Mouse (Mus musculus): ENCODE data around the gene Vps26c.

- TF ChIP-seq SIN3A (IDR thresholded peaks at IDR 0.05; ENCODE audit: low read length) (no peak), ZC3H11A (IDR thresholded peaks at IDR 0.05; ENCODE audit: low read depth, low read length) (no peak), USF2 (conservative IDR thresholded peaks at IDR 0.05; ENCODE audit: low read depth, low read length) (no peak), POLR2A (IDR thresholded peaks at IDR 0.05; ENCODE audit: low read depth, low read length) (no peak), CHD1 (IDR thresholded peaks at IDR 0.05; ENCODE audit: low read depth, low read length) (no peak), EP300 (IDR thresholded peaks at IDR 0.05; ENCODE audit: low read length) (peak; percentile 22; the same call in 1 of the 2 replicates), MAFK (IDR thresholded peaks at IDR 0.05; ENCODE audit: insufficient replicate concordance, low read length) (no peak), ZNF384 (IDR thresholded peaks at IDR 0.05; ENCODE audit: low read depth, low read length) (no peak), HCFC1 (IDR thresholded peaks at IDR 0.05; ENCODE audit: low read depth, low read length) (no peak), SMC3 (IDR thresholded peaks at IDR 0.05; ENCODE audit: low read depth, low read length) (no peak), ZMIZ1 (IDR thresholded peaks at IDR 0.05; ENCODE audit: low read depth, low read length) (no peak), CTCF (conservative IDR thresholded peaks at IDR 0.05 in 1 of 2, IDR thresholded peaks at IDR 0.05 in 1 of 2; ENCODE audit: low read depth in 2 of 2, low read length in 2 of 2) (no peak)
Measured at GRCm38 (mm10) chr16:94536417-94537158, 10.0 kb upstream of the Vps26c start.
